Mouse (Mus musculus) kidney, adult 2 months (tissue): ENCODE data around the gene Tra2b. TPM values are rescaled to one million over a fixed set of nuclear protein-coding genes. Genes with fewer than 3 reads are reported as not detected.
"Not testable (repeated sequence)": the region's sequence is repeated elsewhere in the genome, so short reads cannot be mapped to it uniquely, and the experiment has no call there.

Experiments used
- DNase-seq: peaks from one replicate; pipeline ENCODE4 v3.0.0; 2021
- H3K27ac ChIP-seq: fragments of 200-500 bp; 2 replicates; pipeline ENCODE4 v1.5.1; 2012; ENCODE audit warnings: low read depth, low read length, control low read depth, inconsistent platforms; ENCODE audit not compliant: insufficient read depth
- H3K27me3 ChIP-seq: fragments of 200-500 bp; replicated peaks from 2 replicates; pipeline ENCODE4 v1.6.1; 2012; ENCODE audit warnings: mild to moderate bottlenecking, moderate library complexity, low read length, inconsistent platforms; ENCODE audit not compliant: control insufficient read depth, insufficient read depth
- H3K36me3 ChIP-seq: fragments of 200-500 bp; 2 replicates; pipeline ENCODE4 v1.6.1; 2012; ENCODE audit warnings: mild to moderate bottlenecking, moderate library complexity, low read length, inconsistent platforms; ENCODE audit not compliant: control insufficient read depth, insufficient read depth
- H3K4me1 ChIP-seq: fragments of 200-500 bp; 2 replicates; pipeline ENCODE4 v1.6.1; 2011; ENCODE audit warnings: low read length; ENCODE audit not compliant: control insufficient read depth, insufficient read depth
- H3K4me3 ChIP-seq: fragments of 200-500 bp; 2 replicates; pipeline ENCODE4 v1.5.1; 2011; ENCODE audit warnings: mild to moderate bottlenecking, low read depth, low read length, control low read depth; ENCODE audit not compliant: insufficient read depth
- CTCF ChIP-seq: fragments of 200-500 bp; conservative IDR thresholded peaks from 2 replicates; pipeline ENCODE4 v1.5.1; 2011; ENCODE audit warnings: low read depth, mild to moderate bottlenecking, control low read depth, low read length, moderate library complexity, mixed read lengths; ENCODE audit not compliant: insufficient read depth, insufficient read length
- POLR2A ChIP-seq: fragments of 200-500 bp; IDR thresholded peaks from one replicate; pipeline ENCODE4 v1.6.1; 2011; ENCODE audit warnings: low read depth, low read length, control low read depth
- WGBS: fragments of 180-500 bp; shearing (Covaris S2); methylation state at CpG from one replicate; pipeline ENCODE4 v1.1.7; 2018; 5-methylcytosine and 5-hydroxymethylcytosine counted together
- polyA plus RNA-seq: library from polyadenylated mRNA; depleted of rRNA; stranded (reverse); fragments of >200 nt; gene quantifications from 2 replicates; pipeline ENCODE4 v1.2.3, GENCODE M21; 2012; rRNA removed

Gene Tra2b
- polyA plus RNA-seq, 1 experiment, result 29.1 TPM

- H3K4me3 ChIP-seq, result no peak overlapping the region
- TF ChIP-seq POLR2A (no peak), CTCF (no peak)
- no peaks in the 10 kb centered on the region for H3K36me3 ChIP-seq
- no peaks in the 10 kb centered on the region for H3K27me3 ChIP-seq
- no peaks in the 10 kb centered on the region for H3K4me1 ChIP-seq
- no peak for DNase-seq
- no peak overlapping the region for H3K27ac ChIP-seq
- WGBS, result 69% methylated on average over 6 of the region's 6 CpGs
Observed at GRCm38 (mm10) chr16:22234535-22234934, 31.3 kb downstream of the Tra2b start.

GRCm38 (mm10) chr16:22230276-22230675 is 35.5 kb downstream of the Tra2b start:
- DNase-seq, H3K27me3 ChIP-seq, H3K36me3 ChIP-seq, H3K27ac ChIP-seq, H3K4me1 ChIP-seq, H3K4me3 ChIP-seq: not testable (repeated sequence)
- WGBS, result 86% methylated on average over 16 of the region's 16 CpGs

GRCm38 (mm10) chr16:22203501-22203900 is 62.3 kb downstream of the Tra2b start:
- no peak overlapping the region for H3K27ac ChIP-seq
- TF ChIP-seq POLR2A, result no peak
- TF ChIP-seq CTCF, result no peak
- no peaks in the 10 kb centered on the region for H3K36me3 ChIP-seq
- H3K27me3 ChIP-seq, result no peaks in the 10 kb centered on the region
- H3K4me1 ChIP-seq, result no peaks in the 10 kb centered on the region
- H3K4me3 ChIP-seq, result no peak overlapping the region
- DNase-seq, result no peak
- 93% methylated on average over 1 of the region's 1 CpGs for WGBS

- 71% methylated on average over 3 of the region's 3 CpGs for WGBS
Observed at GRCm38 (mm10) chr16:22201858-22202257, 63.9 kb downstream of the Tra2b start.

GRCm38 (mm10) chr16:22200476-22200875 is 65.3 kb downstream of the Tra2b start:
- TF ChIP-seq CTCF, result no peak
- TF ChIP-seq POLR2A, result no peak
- whole genome bisulfite sequencing, result 73% methylated on average over 1 of the region's 1 CpGs

More at GRCm38 (mm10) chr16:22201858-22202257, 63.9 kb downstream of the Tra2b start:
- no peak for TF ChIP-seq POLR2A
- no peak for TF ChIP-seq CTCF
- no peak for DNase-seq
- no peak overlapping the region for H3K4me3 ChIP-seq
- H3K27ac ChIP-seq, result no peak overlapping the region
- no peaks in the 10 kb centered on the region for H3K27me3 ChIP-seq
- H3K36me3 ChIP-seq, result no peaks in the 10 kb centered on the region
- no peaks in the 10 kb centered on the region for H3K4me1 ChIP-seq

More at GRCm38 (mm10) chr16:22200476-22200875, 65.3 kb downstream of the Tra2b start:
- no peak overlapping the region for H3K4me3 ChIP-seq
- no peak overlapping the region for H3K27ac ChIP-seq
- no peaks in the 10 kb centered on the region for H3K4me1 ChIP-seq
- no peaks in the 10 kb centered on the region for H3K36me3 ChIP-seq
- H3K27me3 ChIP-seq, result no peaks in the 10 kb centered on the region
- DNase-seq, result no peak

Other genes starting within 250 kb of the Tra2b start
- 2.1 and 2.3 TPM in 2 replicates for gene Igf2bp2, start 102.7 kb downstream of the Tra2b start, polyA plus RNA-seq
- gene Etv5, start 173.7 kb upstream of the Tra2b start, polyA plus RNA-seq, result 16.2 and 19.7 TPM in 2 replicates